Mouse (Mus musculus) brain, embryonic 14.5 days (tissue): ENCODE measurements around the gene P2rx3. TPM values are rescaled to one million over a fixed set of nuclear protein-coding genes. Genes with fewer than 3 reads are reported as not detected.

Source experiments
- DNase-seq: peaks from one replicate; pipeline ENCODE4 v3.0.0-alpha.2; 2011; ENCODE audit warnings: low read depth
- CTCF ChIP-seq: fragments of 200-500 bp; IDR thresholded peaks from 2 replicates; pipeline ENCODE4 v1.5.1; 2012; ENCODE audit warnings: inconsistent platforms, mild to moderate bottlenecking, moderate library complexity, borderline replicate concordance; ENCODE audit not compliant: insufficient read depth, insufficient read length; ENCODE audit errors: extremely low read depth
- POLR2A ChIP-seq: fragments of 200-500 bp; IDR thresholded peaks from 2 replicates; pipeline ENCODE4 v1.6.1; 2012; ENCODE audit warnings: mild to moderate bottlenecking, inconsistent platforms, borderline replicate concordance; ENCODE audit not compliant: poor library complexity, insufficient read depth, insufficient read length, severe bottlenecking; ENCODE audit errors: extremely low read depth
- polyA plus RNA-seq: library from polyadenylated mRNA; depleted of rRNA; stranded (reverse); fragments of >200 nt; gene quantifications from 2 replicates; pipeline ENCODE4 v1.2.3, GENCODE M21; 2012

The P2rx3 gene
- polyA plus RNA-seq, 1 experiment = 6.1 TPM

DNA sequence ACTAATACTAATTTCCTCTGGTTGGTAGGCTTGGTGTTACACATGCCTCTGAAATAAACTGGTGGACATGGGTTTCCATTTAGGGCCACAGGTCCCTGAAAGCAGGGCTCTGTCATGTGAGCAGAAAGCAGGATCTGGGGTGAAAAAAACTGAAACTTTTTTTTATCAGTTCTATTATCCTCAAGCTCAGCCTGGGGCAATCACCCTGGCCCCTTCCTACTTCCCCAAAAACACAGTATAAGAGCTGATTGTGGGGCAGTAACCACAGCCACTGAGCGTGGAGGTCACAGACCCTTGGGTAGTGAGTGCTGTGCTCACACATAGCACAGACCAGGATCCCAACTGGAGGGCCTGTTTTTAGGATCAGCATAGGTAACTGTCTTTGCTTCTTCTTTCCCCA is 49.3 kb downstream of the P2rx3 start, which contains the start of gene Prg3:
Prg3 (plus strand) TSS at position 286 of the 400 bp plus-strand sequence.
- TF ChIP-seq POLR2A (no peak), CTCF (no peak)
- no peak for DNase-seq

DNA sequence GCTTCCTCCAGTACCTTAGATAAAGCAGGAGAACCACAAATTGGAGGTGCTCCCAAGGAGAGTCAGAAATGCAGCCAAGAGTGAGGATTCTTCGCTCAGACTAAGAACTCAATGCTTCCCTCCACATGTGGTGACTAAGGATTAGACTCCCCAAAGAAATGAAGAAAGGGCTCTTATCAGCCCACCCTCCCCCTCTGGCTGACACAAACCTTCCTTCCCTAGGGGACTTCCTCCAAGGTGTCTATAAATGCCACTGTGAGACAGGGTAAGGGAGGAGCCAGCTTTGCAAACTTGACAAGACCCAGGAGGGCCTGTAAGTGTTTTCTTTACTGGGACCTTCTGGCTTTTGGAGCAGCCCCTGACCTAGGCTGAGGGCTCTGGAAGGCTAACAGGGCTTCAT is 57.1 kb downstream of the P2rx3 start, which contains the start of gene Prg2:
Prg2 (plus strand) TSS at position 274 of the 400 bp plus-strand sequence.
- no peak for DNase-seq
- TF ChIP-seq CTCF (no peak), POLR2A (no peak)

DNA sequence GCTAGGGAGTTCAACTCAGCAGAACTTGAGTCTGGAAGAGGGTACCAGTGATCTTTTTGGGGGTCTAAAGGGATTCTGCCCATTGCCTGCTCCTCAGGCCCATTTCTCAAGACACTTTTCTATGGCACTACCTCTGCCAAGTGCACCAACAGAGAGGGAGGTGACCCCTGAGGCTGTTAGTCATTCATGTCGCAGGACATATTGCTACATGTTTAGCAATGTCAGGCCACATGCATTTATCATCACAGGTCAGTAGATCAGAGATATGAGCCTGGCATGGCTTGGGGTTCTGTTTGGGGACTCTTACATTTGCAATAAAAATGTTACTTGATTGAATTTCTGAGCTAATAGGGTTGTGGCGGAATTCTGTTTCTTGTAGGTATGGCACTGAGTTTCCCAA is 61.7 kb downstream of the P2rx3 start:
- DNase-seq = no peak
- TF ChIP-seq POLR2A = no peak
- no peak for TF ChIP-seq CTCF

DNA sequence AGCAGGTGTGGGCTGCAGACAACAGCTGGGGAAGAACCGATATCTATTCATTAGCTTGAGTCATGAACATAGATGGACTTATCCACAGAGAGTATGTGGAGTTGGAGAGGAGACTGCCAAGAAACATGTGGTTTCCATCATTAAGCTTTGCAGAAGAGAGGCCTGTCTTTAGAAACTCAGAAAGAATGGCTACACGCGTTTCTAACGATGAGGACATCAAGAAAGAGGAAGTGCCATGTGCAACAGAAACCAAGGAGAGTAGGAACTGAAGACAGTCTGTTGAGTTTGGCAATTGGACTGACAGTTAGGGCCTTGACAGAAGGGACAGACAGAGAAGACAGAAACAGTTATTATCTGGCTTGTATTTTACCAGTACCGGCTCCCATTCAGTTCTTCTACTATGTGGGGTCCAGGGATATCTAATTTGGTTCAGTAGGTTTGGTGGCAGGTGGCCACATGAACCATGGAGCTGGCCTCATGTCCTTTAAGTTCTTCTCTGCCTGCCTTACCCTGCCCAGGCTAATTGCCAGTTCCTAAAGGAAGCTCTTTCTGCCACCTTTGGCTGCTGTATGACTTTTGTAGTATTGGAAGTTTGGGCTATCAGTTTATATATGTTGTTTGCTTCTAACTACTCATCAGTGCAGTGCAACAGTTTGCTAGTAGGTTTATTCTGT is 69.8 kb downstream of the P2rx3 start:
- no peak for DNase-seq
- TF ChIP-seq CTCF (no peak), POLR2A (no peak)

DNA sequence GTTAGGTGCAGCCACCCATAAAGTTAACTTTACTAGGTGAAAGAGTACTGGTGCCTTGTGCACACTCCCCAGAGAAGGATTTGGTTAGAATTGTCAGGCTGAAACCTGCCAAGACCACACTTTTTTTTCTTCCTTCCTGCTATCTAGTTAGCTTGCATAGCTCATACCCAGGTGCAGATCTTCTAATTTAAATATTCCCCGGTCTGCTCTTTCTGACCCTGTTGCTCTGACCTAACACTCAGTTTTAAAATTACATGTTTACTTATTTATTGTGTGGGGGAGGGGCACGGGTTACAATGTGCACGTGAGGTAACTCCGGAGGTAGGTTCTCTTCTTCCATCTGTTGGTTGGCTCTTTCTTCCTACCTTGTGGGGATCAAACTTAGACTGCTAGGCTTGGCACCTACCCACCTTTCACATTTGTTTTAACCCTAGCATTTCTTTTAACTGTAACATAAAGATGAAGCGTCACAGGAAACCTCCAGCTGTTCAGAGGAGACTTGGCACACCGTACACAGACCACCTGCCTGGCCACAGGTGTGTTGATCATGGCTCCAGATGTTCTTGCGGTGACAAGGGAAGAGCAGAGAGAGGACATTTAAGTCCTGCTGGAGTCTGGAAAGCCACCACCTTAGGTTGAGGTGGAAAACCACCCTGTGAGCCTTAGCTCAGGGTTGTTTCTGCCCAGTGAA is 73.0 kb downstream of the P2rx3 start:
- no peak for DNase-seq
- no peak for TF ChIP-seq CTCF
- TF ChIP-seq POLR2A = no peak

DNA sequence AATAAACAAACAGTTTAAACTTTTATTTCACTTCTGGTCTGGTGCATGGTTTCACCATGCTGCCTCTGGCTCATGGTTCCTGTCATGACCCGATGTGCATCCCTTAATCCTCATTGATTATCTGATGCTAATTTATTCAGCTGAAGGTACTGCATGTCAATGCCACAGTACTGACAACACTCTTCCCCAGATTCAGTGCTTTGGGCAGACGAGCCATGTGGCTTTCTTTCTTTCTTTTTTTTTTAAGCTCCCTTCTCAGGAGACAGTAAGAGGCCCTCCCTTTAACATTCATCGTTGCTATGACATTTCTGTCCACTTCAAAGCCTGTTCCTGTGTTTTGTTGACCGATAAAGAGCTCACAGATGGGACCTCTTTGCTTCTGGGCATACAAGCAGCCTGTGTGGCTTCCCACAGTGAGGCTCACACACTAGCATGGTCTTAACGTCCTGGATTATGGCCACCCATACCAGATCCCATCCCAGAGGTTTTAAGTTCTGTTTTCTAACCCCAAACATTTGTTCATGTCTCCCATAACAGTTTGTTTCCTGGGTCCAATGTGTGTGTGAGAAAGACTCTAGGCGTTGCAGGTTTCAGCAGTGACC is 74.3 kb downstream of the P2rx3 start:
- DNase-seq = peak; percentile 34
- no peak for TF ChIP-seq CTCF
- TF ChIP-seq POLR2A = no peak

DNA sequence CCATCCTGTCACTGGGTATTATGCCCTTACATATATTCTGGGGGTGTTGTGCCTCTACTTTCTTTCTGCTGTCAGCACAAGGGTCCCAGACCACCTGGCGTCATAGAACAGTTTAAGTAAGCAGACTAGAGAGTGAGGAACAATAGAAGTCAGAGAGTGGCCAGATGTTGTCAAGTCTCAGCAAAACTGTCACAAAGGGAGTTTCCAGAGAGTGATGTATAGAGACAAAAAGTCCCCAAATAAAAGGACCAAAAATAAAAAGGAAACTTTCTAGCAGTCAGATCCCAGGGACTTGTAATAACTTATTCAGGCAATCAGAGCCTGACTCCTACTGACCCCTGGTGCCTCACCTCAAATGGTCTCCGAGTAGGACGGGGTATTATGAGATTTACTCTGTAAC is 75.4 kb downstream of the P2rx3 start:
- DNase-seq = no peak
- TF ChIP-seq CTCF (no peak), POLR2A (no peak)

DNA sequence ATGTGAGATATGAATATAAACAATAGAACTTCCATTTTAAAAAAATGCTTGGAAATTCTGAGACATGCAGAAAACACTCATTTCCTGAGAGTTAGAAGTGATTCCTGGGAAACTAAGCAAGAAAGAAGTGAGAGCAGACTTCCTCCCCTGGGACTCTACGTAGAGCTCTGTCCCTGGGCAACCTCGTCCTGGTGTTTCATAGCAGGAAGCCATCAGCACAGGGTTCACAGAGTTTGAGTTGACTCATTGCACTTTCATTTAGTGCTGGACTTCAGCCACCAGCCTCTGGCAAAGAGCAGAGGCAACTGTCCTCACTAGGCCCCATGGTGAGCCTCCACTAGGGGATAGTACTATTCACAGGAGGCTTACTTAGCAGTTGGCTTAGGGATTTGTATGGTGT is 76.0 kb downstream of the P2rx3 start:
- no peak for DNase-seq
- TF ChIP-seq POLR2A = no peak
- no peak for TF ChIP-seq CTCF

DNA sequence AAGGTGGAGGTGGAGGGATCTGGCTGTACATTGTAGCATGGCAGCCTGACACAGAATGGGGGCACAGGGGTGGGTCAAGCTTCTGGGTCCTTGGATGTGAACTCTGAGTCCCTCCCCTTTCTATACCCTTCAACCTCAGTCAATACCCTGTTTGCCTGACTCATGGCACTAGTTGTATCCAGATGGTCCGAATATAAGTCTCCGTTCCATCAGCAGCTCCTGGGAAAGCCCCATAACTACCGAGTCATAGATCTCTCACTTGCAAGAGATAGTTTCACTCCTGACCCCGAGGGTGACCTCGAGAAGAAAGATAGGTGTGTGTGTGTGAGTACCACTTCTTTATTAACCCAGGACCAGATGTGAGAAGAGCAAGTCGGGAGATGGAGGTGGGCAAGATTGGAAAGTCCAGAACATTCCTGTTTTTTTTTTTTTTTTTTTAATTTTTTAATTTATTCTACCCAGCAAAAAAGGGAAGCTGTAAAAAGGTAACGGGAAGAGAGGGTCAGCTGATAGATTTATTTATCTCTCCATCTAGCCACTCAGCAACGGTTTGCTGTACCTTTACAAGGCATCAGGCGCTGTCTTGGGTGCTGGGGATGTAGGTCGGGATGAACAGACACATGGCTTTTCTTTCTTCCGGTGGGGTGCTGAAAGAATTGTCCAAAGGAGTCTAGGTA is 78.5 kb downstream of the P2rx3 start:
- no peak for DNase-seq
- TF ChIP-seq CTCF = no peak
- TF ChIP-seq POLR2A = no peak

DNA sequence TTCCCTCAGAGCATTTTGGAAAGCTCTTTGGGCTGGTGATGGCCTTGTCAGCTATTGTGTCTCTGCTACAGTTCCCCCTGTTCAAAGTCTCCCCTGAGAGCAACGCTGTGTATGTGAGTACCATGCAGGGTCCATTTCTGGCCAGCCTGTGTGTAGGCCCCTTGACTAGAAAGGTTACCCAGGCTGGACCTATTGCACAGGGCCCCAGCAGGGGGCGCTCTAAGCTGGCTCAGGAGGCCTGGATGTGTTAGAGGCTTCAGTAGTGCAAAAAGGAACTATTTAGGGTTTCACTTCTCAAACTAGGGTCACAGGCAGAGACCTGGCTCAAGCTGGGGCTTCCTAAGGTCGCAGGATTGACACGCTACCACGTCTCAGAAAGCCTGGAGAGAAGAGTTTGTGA is 81.0 kb downstream of the P2rx3 start:
- TF ChIP-seq POLR2A (no peak), CTCF (peak; percentile 76)
- peak; percentile 30 for DNase-seq

DNA sequence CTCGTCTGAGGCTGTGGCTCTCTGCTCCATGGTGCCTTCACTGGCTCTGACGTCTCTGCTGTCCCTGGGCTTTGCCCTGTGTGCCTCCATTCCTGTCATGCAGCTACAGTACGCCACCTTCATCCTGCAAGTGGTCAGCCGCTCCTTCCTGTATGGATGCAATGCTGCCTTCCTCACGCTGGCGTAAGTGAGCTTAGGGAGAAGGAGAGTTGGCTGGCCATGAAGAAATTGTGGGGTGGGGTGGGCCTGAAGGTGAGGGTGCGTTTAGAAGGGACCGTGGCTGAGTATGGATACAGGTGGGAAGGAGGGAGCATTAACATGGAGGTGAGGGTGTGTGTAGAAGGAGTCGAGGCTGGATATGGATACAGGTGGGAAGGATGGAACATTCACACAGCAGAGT is 81.8 kb downstream of the P2rx3 start:
- TF ChIP-seq CTCF (no peak), POLR2A (no peak)
- no peak for DNase-seq

DNA sequence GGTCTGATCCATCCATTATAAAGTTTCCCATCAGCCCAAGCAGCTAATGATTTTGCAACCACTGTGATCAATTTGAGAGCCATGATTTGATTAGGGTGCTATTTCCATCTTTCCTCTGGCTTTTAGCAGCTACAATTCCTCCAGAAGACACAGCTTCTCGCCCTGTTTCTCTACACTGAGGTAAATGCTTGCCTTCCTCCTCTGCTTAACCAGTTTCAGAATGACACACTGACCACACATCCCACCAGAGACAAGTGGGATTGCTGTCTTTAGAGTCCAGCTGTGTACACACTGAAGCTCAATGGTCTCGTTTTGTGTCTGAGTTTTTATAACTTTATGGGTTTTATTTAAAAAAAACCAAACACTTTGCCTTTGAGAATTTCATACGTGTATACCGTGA is 84.6 kb downstream of the P2rx3 start:
- TF ChIP-seq POLR2A (no peak), CTCF (no peak)

More for the DNA sequence above, 84.6 kb downstream of the P2rx3 start:
- DNase-seq = no peak
